Mouse (Mus musculus) brain, embryonic 14.5 days (tissue): Measurements from ENCODE around the gene Cwc15.

ENCODE experiments used
- CTCF ChIP-seq: fragments of 200-500 bp; IDR thresholded peaks from 2 replicates; pipeline ENCODE4 v1.5.1; 2012; ENCODE audit warnings: inconsistent platforms, mild to moderate bottlenecking, moderate library complexity, borderline replicate concordance; ENCODE audit not compliant: insufficient read depth, insufficient read length; ENCODE audit errors: extremely low read depth
- POLR2A ChIP-seq: fragments of 200-500 bp; IDR thresholded peaks from 2 replicates; pipeline ENCODE4 v1.6.1; 2012; ENCODE audit warnings: mild to moderate bottlenecking, inconsistent platforms, borderline replicate concordance; ENCODE audit not compliant: poor library complexity, insufficient read depth, insufficient read length, severe bottlenecking; ENCODE audit errors: extremely low read depth

- TF ChIP-seq POLR2A (no peak), CTCF (no peak)
Observed at GRCm38 (mm10) chr9:14500916-14501424, 553 bp downstream of the Cwc15 start.
